Mouse (Mus musculus) CD8-positive naive resting alpha-beta T cell, adult 2 months (primary cell): ENCODE results near the gene Serpinb7.

Source experiments
- DNase-seq, 2 experiments: peaks; one replicate each; pipeline ENCODE4 v3.0.0; 2022; ENCODE audit warnings: low read depth in 2 of 2, low spot score in 2 of 2

Gene Serpinb7

GRCm38 (mm10) chr1:107481452-107481851 lies 82.0 kb downstream of the Serpinb7 start:
- peak; percentile 4 to 38 for DNase-seq

DNA sequence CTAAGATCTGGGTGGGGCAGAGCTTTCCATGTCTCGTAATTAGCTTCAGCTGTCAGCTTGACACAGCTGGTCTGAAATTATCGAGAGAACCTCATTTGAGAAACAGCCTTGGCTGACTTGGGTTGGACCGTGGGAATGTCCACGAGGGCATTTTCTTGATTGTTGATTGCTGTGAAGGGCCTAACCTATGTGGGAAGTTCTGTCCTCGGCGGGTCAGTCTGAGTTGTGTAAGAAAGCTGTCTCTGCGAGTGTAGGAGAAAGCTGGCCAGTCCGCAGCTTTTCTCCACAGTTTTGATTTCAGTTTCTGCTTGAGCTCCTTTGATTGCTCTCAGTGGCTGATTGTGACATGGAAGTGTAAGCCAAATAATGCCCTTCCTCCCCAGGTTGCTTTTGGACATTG lies 90.1 kb downstream of the Serpinb7 start:
- no peak for DNase-seq

- DNase-seq, result no peak
Measured at GRCm38 (mm10) chr1:107496789-107497188, 97.3 kb downstream of the Serpinb7 start.

- no peak for DNase-seq
Measured at GRCm38 (mm10) chr1:107502025-107502424, 102.6 kb downstream of the Serpinb7 start.
